ENCODE assay signal across 23 mouse cellular contexts in the genomic region with DNA sequence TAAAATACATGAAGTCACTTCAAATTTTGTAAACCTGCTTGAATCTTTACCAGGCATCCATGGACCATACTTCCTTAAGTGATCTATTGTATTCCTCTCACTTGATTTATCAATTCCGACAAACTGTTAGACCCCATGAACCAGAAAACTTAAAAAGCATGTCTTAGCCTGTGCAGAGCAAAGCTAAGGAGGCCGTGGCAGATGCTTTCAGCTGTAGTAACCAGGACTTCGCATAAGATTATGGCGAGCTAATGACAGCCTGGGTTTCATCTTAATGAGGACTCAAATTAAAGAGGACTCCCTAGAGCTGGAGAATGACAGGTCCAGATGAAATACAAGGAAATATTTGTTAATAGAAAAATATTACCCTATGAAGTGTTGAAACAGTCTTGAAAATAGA.
"Had no signal": no experiment of that assay in that cellular context is flagged by ENCODE, and none has a peak within 500 bp of the region (broad histone marks: within the 10 kb centered on the region; RNA-seq: fewer than 3 reads in every experiment).

No protein-coding gene starts in this region.

- H3K9me3 ChIP-seq: liver, embryonic 13.5 days; liver, embryonic 15.5 days; lung, embryonic 15.5 days; megakaryocyte, embryonic 14.5 days; midbrain, embryonic 10.5 days; midbrain, embryonic 12.5 days; neural tube, embryonic 13.5 days; neural tube, embryonic 15.5 days had no signal

- H3K4me1 ChIP-seq: liver, embryonic 13.5 days; liver, embryonic 15.5 days; lung, embryonic 15.5 days; megakaryocyte, embryonic 14.5 days had no signal

- ATAC-seq: liver, postnatal 0 days; lung, postnatal 0 days; midbrain, embryonic 16.5 days had no signal

- H3K36me3 ChIP-seq: liver, embryonic 13.5 days; liver, embryonic 15.5 days; lung, embryonic 15.5 days; midbrain, embryonic 10.5 days; midbrain, embryonic 12.5 days; neural tube, embryonic 13.5 days; neural tube, embryonic 15.5 days had no signal

- H3K27me3 ChIP-seq: lung, embryonic 15.5 days; midbrain, embryonic 12.5 days; neural tube, embryonic 13.5 days; neural tube, embryonic 15.5 days had no signal

- H3K27ac ChIP-seq: liver, embryonic 13.5 days; liver, embryonic 15.5 days; lung, embryonic 15.5 days; macrophage; midbrain, embryonic 10.5 days; midbrain, embryonic 12.5 days; neural tube, embryonic 13.5 days; neural tube, embryonic 15.5 days had no signal

- H3K4me2 ChIP-seq: liver, embryonic 13.5 days; liver, embryonic 15.5 days; lung, embryonic 15.5 days; midbrain, embryonic 12.5 days; neural tube, embryonic 13.5 days; neural tube, embryonic 15.5 days had no signal

- H3K4me3 ChIP-seq: liver, embryonic 13.5 days; liver, embryonic 15.5 days; lung, embryonic 15.5 days; megakaryocyte, embryonic 14.5 days; midbrain, embryonic 10.5 days; midbrain, embryonic 12.5 days; myocyte; neural tube, embryonic 13.5 days; neural tube, embryonic 15.5 days had no signal

- DNase-seq: liver, embryonic 13.5 days; liver, postnatal 0 days; lung, adult 2 months; lung, postnatal 14 days; lung, postnatal 36 days; right cerebral cortex, adult 18-20 months; right cerebral cortex, postnatal 25 days; right cerebral cortex, postnatal 4 days; spleen, adult 18-20 months; thymus, adult 18-20 months; thymus, postnatal 14 days; thymus, postnatal 36 days had no signal

- H3K9ac ChIP-seq: liver, embryonic 13.5 days; liver, embryonic 15.5 days; liver, postnatal 0 days; lung, embryonic 15.5 days; midbrain, embryonic 12.5 days; neural tube, embryonic 13.5 days; neural tube, embryonic 15.5 days had no signal
